Mouse (Mus musculus): Measurements from ENCODE around the gene Srsf4. TPM values are rescaled to one million over a fixed set of nuclear protein-coding genes. Genes with fewer than 3 reads are reported as not detected.

Gene Srsf4
- total and polyA plus RNA-seq, 3 experiments: 14.5 to 105 (median 47.2) TPM

- no peak overlapping the region for H3K27ac ChIP-seq (ENCODE audit: insufficient read depth, low read depth)
- H3K79me2 ChIP-seq (replicated peaks; ENCODE audit: control insufficient read depth, extremely low read depth, insufficient read depth, poor library complexity, severe bottlenecking): no peaks in the 10 kb centered on the region
- dilution Hi-C loops (cut with MboI; ENCODE audit: extremely low pct_ligation_motif_present, extremely low pct_unique_long_range_greater_than_20kb, low sequenced_read_pairs): no loop called here
- in situ Hi-C loops (cut with MboI; ENCODE audit: low pct_ligation_motif_present, low pct_unique_long_range_greater_than_20kb, low sequenced_read_pairs): no loop called here
- no peak for DNase-seq (ENCODE audit: extremely low read depth)
- H3K9ac ChIP-seq (ENCODE audit: insufficient read depth, low read depth): no peak overlapping the region
- no peaks in the 10 kb centered on the region for H3K9me3 ChIP-seq (replicated peaks; ENCODE audit: low read length)
- TF ChIP-seq UBTF (IDR thresholded peaks at IDR 0.05; ENCODE audit: low read depth, low read length): no peak
- TF ChIP-seq ETS1 (conservative IDR thresholded peaks at IDR 0.05; ENCODE audit: low read depth, low read length): no peak
- no peak for TF ChIP-seq NRF1 (IDR thresholded peaks at IDR 0.05; ENCODE audit: low read depth, low read length)
- no peak for TF ChIP-seq BHLHE40 (IDR thresholded peaks at IDR 0.05; ENCODE audit: low read depth, low read length)
- no peak for TF ChIP-seq MEF2A (IDR thresholded peaks at IDR 0.05; ENCODE audit: borderline replicate concordance, low read depth, low read length)
- no peak for TF ChIP-seq RAD21 (IDR thresholded peaks at IDR 0.05; ENCODE audit: low read depth, low read length)
- no peak for TF ChIP-seq CHD1 (IDR thresholded peaks at IDR 0.05; ENCODE audit: low read depth, low read length)
- TF ChIP-seq JUN (IDR thresholded peaks at IDR 0.05; ENCODE audit: insufficient read depth, low read depth, low read length): no peak
- TF ChIP-seq MAX (IDR thresholded peaks at IDR 0.05; ENCODE audit: low read length): no peak
- no peak for TF ChIP-seq E2F4 (IDR thresholded peaks at IDR 0.05; ENCODE audit: insufficient replicate concordance, low read depth, low read length)
- TF ChIP-seq KAT2A (IDR thresholded peaks at IDR 0.05; ENCODE audit: insufficient replicate concordance, low read length): no peak
- no peak for TF ChIP-seq ZNF384 (IDR thresholded peaks at IDR 0.05; ENCODE audit: low read depth, low read length)
- TF ChIP-seq CHD2 (IDR thresholded peaks at IDR 0.05; ENCODE audit: low read length): no peak
- H3K4me3 ChIP-seq (replicated peaks in 1 of 3; ENCODE audit: low read depth in 2 of 3, low read length in 2 of 3, poor library complexity in 1 of 3): no peak overlapping the region
- H3K27me3 ChIP-seq (replicated peaks): no peaks in the 10 kb centered on the region
- H3K4me1 ChIP-seq (ENCODE audit: control insufficient read depth in 1 of 2, insufficient read depth in 2 of 2): no peaks in the 10 kb centered on the region
- H3K36me3 ChIP-seq (replicated peaks in 1 of 2; ENCODE audit: control insufficient read depth in 1 of 2, insufficient read depth in 1 of 2, low read length in 1 of 2): peaks cover 0 to 13% of the 10 kb centered on the region in 2 experiments
- H3K4me2 ChIP-seq (ENCODE audit: insufficient read depth, low read depth, poor library complexity, severe bottlenecking): no peak overlapping the region
Measured at GRCm38 (mm10) chr4:131939459-131939858, 66.0 kb downstream of the Srsf4 start.

GRCm38 (mm10) chr4:131940846-131941245, 67.4 kb downstream of the Srsf4 start:
- Histone ChIP-seq H3K9me3 (replicated peaks; ENCODE audit: low read length) (no peaks in the 10 kb centered on the region), H3K4me2 (ENCODE audit: insufficient read depth, low read depth, poor library complexity, severe bottlenecking) (no peak overlapping the region), H3K36me3 (replicated peaks in 1 of 2; ENCODE audit: control insufficient read depth in 1 of 2, insufficient read depth in 1 of 2, low read length in 1 of 2) (peaks cover 0 to 6% of the 10 kb centered on the region in 2 experiments), H3K27me3 (replicated peaks) (no peaks in the 10 kb centered on the region), H3K79me2 (replicated peaks; ENCODE audit: control insufficient read depth, extremely low read depth, insufficient read depth, poor library complexity, severe bottlenecking) (no peaks in the 10 kb centered on the region), H3K4me1 (ENCODE audit: control insufficient read depth in 1 of 2, insufficient read depth in 2 of 2) (no peaks in the 10 kb centered on the region), H3K27ac (ENCODE audit: insufficient read depth, low read depth) (no peak overlapping the region), H3K4me3 (replicated peaks in 1 of 3; ENCODE audit: low read depth in 2 of 3, low read length in 2 of 3, poor library complexity in 1 of 3) (no peak overlapping the region), H3K9ac (ENCODE audit: insufficient read depth, low read depth) (no peak overlapping the region)
- TF ChIP-seq MAFK (IDR thresholded peaks at IDR 0.05; ENCODE audit: insufficient replicate concordance, low read length) (no peak), ZKSCAN1 (IDR thresholded peaks at IDR 0.05; ENCODE audit: borderline replicate concordance, low read depth, low read length) (no peak), KAT2A (IDR thresholded peaks at IDR 0.05; ENCODE audit: insufficient replicate concordance, low read length) (no peak), MAX (IDR thresholded peaks at IDR 0.05; ENCODE audit: low read length) (no peak), POLR2A (IDR thresholded peaks at IDR 0.05; ENCODE audit: low read depth, low read length) (no peak), USF1 (IDR thresholded peaks at IDR 0.05; ENCODE audit: low read depth, low read length) (no peak), RCOR1 (conservative IDR thresholded peaks at IDR 0.05; ENCODE audit: low read depth, low read length) (no peak), ZMIZ1 (IDR thresholded peaks at IDR 0.05; ENCODE audit: low read depth, low read length) (no peak), EP300 (IDR thresholded peaks at IDR 0.05; ENCODE audit: low read length) (no peak), NRF1 (IDR thresholded peaks at IDR 0.05; ENCODE audit: low read depth, low read length) (no peak), NELFE (IDR thresholded peaks at IDR 0.05; ENCODE audit: low read depth, low read length) (no peak), USF2 (conservative IDR thresholded peaks at IDR 0.05; ENCODE audit: low read depth, low read length) (no peak), GABPA (IDR thresholded peaks at IDR 0.05; ENCODE audit: insufficient replicate concordance, low read depth, low read length) (no peak), RAD21 (IDR thresholded peaks at IDR 0.05; ENCODE audit: low read depth, low read length) (no peak), JUND (conservative IDR thresholded peaks at IDR 0.05; ENCODE audit: low read depth, low read length) (no peak)
- in situ Hi-C loops (cut with MboI; ENCODE audit: low pct_ligation_motif_present, low pct_unique_long_range_greater_than_20kb, low sequenced_read_pairs): no loop called here
- DNase-seq (ENCODE audit: extremely low read depth): no peak
- dilution Hi-C loops (cut with MboI; ENCODE audit: extremely low pct_ligation_motif_present, extremely low pct_unique_long_range_greater_than_20kb, low sequenced_read_pairs): no loop called here
